Mouse (Mus musculus) urinary bladder, postnatal 25 days (tissue): ENCODE data around the gene Fcrl5.

Experiments used
- DNase-seq: peaks from one replicate; pipeline ENCODE4 v3.0.0; 2022; ENCODE audit warnings: low spot score

The Fcrl5 gene

DNA sequence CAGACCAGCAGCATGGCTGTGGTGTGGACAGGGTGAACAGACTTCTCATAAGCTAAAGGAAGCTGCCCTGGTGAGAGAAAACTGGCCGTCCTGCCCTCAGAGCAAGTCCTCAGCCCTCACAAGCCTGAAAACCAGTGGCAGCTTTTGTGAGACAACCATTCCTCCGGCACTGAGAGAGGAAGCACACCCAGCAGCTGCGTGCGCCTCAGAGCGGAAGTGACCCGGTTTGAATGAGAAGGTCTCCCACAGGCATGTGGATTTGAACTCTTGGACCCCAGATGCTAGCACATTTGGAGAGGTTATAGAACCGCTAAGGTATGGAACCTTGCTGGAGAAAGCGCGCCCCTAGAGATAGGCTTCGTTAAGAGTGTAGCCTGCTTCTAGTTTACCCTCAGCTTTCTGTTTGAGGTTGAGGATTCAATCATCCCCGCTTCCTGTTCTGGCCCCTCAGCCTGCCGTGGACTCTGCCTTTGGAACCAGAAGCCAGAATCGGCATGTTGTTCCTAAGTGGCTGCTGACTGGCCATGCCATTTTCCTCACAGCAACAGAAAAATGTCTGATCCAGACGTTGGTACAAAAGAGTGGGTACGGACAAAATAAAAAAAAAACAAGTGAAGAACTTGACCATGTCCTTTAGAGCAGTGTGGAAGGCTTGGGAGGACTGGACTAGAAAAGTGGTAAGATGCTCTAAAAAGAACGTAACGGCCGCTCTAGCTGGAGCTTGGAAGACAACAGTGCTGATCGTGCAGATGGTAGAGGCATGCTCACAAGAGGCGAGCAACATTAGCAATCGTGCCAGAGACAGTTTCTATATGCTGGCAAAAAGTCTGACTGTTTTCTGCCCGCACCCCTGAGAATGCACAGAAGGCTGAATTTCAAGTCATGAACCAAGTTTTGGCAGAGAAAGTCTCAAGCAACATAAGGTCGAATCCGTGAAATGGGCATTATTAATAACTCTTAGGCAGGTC lies 64.8 kb downstream of the Fcrl5 start:
- no peak for DNase-seq

DNA sequence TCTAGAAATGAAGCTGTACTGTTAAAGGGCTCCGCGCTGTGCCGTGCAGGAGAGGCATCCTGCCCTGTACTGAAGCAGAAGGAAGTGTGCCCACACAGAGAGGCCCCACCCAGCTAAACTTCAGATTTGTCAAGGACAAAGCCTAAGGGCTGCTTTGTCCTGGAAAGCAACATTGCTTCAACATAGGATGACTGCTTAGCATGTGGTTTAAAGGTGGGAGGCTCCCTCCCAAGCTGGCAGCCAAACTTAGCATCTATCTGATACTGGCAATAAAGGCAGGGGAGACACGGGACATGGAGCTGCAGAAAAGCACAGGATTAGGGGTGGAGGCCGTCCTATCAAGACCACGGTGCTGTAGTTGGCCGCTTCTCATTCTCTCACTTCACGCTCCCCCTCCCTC lies 65.6 kb downstream of the Fcrl5 start:
- DNase-seq: no peak

DNA sequence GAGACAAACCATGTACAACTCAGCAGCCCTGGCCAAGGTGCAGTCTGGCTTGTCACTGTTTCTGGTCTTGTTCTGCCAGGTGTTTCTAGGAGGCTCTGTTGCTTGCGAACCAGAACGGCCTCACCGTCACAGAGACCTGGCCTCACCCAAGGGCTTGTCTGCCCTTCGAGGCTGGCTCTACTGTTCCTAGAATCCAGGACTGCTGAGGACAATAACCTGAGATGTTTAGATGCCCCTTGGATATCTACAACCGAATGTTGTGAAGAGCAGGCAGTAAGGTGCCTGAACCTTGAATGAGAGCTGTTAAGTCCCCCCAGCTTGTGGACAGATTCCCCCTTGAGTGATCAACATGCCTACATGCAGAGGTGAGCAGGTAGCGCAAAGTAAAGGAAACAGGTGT lies 67.2 kb downstream of the Fcrl5 start:
- DNase-seq: no peak

DNA sequence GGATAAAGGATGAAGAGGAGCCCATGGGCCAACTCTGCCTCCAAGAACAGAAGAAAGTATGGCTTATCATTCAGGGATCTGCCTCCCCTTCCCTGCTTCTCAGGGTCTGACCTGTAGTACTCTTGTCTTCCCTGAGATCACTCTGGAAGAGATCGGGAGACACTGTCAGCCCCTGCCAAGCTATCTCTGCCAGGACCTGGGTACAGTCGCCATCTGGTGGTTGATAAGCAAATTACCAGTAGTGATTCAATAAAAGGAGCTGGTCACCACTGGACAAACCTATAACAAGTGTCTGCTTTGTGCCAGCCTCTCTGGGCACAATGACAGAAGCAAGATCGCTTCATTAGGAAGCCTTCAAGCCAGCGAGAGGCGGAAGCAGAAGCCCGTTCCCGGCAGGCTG lies 68.8 kb downstream of the Fcrl5 start:
- no peak for DNase-seq

DNA sequence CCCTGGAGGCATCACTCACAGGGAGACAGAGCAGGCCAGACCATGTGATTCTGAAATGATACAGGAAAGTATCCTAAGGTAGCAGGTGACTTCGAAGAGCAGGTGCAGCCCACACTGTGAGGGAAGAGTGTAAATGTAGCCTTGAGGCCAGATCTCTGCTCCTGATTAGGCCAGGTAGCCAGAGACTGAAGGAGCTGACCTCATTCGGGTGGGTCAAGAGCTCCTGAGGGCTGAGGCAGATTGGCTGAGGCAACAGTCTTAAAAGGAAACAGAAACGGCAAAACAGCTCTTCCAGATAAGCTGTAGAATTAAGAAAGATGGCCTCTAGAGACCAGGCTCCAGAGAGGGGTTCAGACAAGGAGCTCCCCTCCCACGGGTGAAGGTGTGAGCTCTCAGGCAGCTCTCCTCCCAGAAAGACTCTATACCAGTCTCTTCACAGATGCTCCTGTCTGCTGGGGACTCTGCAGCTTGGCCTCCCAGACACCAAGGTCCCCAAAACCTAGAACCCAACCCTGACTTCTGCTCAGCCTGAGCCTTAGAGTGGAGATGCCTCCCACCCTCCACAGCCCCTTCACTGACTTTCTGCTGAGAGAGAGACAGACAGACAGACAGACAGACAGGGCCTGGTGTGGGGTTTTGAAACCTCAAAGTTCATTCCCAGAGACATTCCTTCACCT lies 69.3 kb downstream of the Fcrl5 start:
- no peak for DNase-seq

DNA sequence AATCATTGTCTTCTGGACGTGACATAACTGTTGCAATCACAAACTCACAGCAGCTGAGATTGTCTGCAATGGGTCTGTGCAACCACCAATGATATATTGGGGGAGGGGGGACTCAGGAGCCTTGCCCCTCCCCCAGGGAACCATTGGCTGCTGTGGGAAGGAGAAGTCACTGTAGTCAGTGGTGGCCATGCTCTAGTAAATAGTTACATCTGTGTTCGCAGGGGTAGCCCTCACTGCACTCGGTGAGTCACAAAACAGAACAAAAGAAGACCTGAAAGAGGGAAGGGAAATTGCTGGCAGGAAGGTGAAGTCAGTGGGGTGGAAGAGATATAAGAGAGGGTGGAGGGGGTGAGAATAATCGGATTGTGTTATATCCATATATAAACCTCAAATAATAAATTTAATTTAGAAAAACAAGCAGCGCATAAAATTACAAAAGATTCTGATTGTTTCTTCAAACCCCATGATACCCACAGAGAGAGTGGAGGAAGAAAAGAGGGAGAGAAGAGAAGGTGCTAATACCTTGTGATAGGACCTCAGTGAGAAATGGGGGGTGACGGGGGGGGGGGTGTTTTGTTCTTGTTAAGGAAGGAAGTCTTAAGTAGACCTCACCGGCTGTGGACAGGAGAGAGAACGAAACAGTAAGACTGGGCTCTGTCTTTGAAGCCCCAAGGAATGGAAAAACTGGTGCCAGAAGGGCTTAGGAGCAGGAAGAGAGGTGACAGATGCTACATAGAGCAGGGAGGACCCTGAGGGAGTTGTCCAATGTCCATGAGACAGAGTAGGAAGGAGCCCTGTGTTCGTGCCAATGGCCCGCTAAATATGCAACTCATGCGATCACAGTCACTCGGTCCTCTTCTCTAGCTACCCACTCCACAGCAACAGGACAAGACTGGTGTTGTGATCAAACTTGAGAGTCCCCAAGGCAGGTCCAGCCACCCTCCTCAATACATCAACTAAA lies 71.2 kb downstream of the Fcrl5 start:
- no peak for DNase-seq

DNA sequence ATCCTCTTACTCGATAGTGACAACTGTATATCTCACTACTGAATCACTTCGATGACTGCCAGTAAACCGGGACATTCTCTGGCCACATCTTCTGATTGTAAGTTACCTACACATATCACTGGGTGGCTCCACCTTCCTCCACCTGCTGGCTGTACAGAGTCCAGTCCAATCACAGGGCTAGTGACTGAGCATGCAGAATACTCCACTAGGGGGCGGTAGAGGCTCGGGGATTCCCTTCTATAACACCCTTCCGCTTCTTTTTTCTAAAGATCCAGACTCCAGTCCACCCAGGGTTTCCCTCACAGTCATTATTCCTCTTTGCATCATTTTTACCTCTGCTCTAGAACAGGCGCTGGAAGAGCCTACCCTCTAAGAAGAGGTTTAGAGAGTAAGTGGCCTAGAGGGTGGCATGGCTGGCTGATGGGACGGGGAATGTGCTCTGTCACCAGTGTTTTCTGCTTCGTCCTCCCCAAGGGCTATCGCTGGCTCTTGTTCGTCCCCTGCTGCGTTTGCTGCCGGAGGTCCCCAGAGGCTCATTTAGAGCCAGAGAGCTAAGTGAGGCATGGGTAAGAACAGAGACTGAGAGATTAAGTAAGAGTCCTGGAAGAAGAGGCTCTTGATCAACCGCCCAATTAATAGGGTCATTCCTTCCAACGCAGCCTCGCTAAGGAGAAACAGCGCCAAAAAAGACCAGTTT lies 72.8 kb downstream of the Fcrl5 start:
- peak; percentile 87 for DNase-seq

DNA sequence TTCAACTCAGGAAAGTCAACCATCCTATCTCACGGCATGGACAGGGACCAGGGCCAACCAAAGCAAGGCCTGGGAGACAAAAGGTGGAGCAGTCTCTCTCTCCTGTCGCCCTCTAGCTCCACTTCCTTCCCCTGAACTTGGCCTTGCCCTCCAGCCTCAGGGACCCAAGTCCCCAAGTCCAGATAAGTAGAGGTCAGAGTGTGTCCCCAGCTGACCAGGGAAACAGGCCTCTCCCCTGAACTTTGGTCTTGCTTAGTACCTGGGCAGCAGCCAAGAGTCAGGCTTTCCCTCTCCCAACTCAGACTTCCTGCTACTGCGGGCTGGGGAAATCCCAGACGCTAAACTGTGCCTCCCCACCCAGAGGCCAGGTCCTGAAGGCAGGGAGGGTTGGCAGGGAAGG lies 73.5 kb downstream of the Fcrl5 start:
- no peak for DNase-seq

DNA sequence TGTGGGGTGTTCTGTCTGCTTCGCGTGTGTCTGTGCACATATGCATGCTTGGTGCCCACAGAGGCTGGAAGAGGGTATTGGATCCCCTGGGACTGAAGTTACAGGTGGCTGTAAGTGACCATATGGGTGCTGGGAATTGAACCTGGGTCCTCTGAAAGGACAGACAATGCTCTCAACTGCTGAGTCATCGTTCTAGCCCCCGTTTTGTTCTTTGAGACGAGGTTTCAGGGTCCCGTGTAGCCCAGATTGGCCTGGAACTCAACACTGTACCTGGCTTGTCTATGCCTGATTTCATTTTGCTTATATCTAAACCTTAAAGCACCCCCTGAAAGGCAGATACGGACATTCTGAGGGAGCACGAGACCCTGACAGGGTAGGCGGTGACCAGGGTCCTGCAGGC lies 75.3 kb downstream of the Fcrl5 start:
- DNase-seq: no peak

DNA sequence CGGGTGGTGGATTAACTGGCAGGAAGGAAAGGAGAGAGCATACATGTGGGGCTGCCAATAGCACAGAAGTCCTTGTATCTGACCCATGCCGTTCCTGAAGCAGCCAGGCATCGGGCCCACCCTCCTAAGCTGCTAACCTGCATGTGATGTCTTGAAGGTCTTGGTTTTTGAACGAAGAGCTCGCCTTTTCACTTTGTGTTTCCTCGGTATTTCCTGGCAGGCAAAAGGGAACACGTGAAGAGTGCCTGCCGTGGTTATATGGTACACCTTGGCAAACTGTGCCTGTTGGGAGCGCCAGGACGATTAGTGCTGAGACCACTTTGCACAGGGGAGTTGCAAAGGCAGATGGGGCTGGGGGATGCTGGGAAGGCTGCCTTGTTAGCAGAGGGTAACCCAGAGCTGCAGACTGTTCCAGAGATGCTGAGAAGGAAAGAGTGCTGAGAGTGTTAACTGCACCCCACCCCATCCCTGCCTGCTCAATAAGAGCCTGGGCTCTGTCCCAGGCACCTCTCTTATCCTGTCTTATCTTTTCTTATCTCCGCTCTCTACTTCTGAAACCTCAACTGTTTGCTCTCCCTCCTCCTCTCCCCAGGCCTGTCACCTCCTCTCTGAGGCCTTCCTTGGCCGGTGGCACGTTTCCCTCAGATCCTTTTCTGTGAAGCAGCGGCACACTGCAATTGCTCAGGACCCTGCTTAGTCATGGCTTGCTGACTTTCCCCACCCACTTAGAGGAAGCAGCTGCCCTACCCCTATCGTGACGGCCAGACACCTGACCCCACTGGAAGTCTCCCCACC lies 76.6 kb downstream of the Fcrl5 start:
- no peak for DNase-seq

DNA sequence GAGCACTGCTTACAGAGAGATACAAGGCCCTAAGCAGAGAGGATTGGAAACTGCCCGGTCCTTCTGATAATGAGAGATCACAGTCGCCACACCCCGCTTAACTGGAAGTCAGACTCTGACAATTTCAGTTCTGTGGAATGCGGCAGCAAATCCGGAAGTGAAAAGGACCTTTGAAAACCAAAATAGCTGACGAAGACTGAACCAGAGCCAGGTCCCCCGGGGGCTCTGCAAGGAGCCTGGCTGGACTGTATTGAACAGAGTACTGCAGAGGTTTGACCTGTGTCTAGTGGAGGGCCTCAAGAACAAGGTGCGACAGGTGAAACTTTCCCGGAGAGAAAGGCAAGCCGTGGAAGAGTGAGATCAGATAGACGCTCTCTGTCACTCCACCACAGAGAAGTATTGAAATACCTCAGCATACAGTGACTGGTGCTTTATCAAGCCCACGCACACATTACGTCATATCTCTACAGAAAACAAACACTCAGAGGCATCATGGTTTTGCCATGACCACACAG lies 80.1 kb downstream of the Fcrl5 start:
- DNase-seq: no peak

DNA sequence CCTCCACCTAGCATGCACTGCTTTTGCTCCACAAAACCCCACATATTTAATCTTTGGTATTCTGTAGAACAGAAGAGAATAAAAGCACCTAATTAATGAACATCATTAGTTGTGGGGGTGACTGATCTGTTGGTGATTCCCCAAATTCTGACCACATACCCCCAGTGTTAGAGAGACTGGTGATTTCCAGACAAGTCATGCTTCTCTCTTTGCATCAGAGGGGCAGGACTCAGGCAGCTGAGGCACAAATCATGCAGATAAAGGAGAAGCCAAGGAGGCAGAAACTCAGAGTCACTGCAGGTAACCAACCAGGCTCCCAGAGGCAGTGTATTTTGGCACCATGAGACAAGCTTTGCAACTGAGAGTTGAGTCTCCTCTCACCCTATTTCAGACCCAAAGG lies 82.9 kb downstream of the Fcrl5 start:
- DNase-seq: no peak

DNA sequence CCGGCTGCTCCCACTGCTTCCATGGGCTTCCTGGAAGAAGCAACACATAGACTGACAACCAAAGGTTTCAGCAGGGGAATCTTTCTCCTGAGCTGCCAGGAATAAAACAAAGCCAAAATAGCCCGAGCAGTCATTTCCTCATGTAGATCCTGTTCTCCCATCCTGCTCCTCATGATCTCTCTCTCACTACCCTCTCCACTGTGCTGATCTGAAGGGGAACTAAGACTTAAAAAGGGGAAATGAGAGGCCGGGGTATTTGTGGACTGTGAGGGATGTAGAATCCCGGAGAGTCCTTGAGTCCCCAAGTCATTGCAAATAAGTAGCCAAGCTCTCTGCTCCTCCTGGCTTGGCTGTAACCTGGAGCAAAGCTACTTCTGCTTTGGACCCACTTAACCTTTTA lies 85.6 kb downstream of the Fcrl5 start:
- DNase-seq: no peak

DNA sequence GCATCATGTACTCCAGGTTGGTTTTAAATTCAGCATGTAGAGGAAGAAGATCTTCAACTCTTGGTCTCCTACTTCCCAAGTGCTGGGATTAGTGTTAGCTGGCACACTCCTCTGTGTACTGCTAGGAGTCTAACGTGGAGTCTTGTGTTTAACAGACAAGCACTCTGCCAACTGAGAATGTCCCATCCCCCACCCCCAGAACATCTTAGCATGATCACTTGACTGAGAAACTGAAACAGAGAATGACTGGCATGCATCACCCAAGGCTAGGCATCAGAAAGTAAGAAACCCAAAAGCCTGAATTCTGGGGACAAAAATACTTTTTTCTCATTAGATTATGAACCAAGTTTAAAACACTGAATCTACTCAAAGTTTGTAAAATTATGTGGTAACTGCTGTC lies 86.3 kb downstream of the Fcrl5 start:
- DNase-seq: no peak

DNA sequence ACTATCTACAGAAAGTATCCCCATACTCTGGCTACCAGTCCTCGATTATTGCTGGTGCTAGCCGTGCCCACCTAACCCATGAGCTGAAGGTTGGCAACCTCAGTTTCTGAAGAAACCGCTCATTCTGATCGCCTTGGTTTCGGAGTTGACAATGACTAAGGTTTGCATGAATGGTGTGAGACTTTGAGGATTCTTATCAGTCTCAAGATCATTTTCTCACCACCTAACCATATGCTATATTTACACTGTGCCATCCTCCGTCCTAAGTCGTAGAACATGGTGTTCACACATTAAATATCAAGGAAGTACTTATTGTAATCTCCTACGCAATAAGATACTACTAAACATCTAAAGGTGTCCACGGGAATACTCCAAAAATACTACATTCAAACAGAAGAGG lies 88.1 kb downstream of the Fcrl5 start:
- no peak for DNase-seq

DNA sequence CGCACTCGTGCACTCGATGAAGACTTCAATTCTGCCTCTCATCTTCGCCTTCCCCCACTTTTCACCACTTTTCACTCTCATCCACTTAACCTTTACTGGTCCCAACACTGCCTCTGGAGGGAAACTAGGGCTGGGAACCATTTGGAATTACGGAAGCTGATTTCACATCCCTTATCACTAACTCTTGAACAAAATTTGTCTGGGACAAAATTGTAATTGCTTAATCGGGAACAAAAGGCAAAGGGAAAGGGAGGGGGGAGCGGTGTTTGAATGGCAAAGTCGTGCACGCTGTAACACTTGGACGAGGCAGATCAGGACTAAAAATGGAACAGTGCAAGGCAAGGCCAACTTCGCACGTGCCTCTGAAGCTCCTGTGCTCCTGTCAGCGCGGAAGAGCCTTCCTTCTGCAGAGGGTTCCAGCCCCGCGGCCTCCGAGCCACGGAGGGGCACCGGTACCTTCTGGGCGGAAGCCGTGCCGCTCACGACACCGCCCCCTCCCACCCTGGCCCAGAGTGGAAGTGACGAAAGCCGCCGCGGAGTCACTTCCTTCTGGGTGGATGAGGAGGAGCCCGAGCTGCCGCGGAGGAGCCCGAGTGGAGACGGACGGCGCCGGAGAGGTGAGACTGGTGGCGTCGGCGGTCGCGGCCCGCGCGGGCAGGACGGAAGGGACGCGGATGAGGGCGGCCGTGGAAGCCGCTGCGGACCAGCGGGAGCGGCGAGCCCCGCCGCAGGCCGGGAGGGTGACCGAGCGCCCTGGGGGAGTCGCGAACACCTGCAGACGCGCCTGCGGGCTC lies 89.7 kb downstream of the Fcrl5 start, which contains the start of gene Etv3:
TSS of gene Etv3 (plus strand) at position 365 of the 794 bp plus-strand sequence.
- DNase-seq: peak; percentile 83

DNA sequence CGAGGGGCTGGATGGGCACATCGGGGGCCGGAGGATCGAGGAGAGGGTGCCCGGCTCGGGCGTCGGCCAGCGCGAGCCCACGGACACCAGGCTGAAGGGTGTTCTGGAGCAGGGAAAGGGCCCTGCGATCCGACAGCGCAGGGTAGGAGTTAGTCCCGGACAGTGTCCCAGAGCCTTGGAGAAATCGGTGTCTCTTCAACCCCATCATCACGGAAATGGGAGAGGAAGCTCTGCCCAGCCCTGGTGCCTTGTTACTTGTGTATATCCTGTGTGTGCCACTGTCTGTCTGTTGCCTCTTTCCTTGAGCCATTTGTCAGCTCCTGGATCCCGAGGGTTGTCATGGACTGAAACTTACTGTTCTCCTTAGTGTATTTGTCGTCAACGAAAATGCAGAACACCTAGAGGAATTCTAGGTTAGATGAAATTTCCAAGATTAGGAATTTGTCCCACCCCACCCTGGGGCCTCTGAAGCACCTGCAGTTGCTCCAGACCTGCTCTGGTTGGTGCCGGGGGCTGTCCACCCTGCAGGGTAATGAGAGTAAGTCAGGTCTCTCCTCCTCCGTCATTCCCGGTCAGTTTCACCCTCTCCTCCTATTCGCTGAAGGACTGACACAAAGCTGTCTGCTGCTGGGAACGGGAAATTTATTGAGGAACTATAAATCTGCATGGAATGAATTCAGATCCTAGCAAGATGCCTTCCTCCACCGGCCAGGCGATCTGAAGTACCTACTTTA lies 90.4 kb downstream of the Fcrl5 start:
- DNase-seq: no peak

DNA sequence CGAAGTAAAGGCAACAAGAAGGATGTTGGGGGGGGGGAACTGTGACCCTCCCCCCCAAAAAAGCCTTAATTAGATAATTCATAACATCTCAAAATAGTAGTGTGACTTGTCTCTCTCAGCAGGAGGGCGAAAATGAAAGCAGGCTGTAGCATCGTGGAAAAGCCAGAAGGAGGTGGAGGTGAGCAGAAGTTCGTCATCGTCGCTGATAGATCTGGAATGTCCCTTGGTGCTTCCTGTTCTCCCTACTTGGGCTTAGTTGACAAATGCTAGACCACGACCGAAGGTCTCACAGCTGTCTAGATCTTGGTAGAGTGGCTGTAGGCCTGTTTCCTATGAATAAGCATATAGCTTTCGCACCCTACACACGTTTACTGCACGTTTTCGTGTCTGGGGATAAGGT lies 91.6 kb downstream of the Fcrl5 start:
- DNase-seq: no peak

DNA sequence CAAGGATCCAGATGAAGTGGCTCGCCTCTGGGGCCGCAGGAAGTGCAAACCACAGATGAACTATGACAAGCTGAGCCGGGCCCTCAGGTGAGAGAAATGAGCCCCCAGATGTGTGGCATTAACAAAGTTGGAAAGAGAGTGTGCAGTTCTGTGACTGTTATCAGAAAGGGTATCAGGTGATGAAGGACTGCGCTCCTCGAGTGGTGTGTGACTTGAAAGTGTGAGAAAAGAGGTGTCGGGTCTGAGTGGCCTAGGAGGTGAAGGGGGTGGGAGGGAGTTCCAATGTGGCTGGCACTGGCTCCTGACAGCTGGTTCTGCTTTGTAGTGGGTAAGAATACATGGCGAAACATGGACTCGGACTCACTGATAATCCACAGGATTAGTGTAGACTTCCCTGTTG lies 92.4 kb downstream of the Fcrl5 start:
- no peak for DNase-seq
